Mouse (Mus musculus): ENCODE results near the gene Dus2.

Dus2 gene

DNA sequence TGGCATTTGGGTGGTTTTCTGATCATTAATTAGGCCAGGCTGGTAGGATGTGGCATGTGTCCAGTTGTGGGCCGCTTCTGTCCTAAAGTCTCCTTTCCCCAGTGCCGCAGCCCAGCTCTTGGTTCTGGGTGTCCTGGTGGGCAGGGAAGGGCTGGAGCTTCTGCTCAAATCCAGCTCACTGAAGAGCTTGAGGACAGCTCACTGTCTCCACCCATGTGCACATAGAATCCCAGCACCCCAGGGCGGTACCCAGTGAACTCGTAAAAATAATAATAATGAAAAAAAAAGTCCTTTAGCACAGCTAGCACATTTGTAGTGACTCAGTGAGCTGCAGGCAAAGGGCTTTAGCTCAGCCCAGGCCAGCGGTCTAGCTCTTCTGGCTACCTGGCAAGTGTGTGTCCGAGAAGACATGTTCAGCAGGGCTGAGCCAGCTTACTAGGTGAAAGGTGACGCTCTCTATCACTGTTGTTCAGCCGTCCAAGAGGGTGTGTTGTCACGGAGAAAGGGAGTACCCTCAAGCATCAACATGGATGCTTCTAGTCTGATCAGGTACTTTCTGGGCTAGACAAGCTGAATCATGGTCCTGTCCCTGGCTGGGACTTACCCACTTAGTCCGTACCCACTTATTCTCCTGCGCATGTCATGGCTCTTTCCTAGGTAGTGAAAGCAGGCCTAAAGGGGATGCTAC lies 55.9 kb downstream of the Dus2 start:
- peak; percentile 58 for DNase-seq (ENCODE audit: low spot score)

DNA sequence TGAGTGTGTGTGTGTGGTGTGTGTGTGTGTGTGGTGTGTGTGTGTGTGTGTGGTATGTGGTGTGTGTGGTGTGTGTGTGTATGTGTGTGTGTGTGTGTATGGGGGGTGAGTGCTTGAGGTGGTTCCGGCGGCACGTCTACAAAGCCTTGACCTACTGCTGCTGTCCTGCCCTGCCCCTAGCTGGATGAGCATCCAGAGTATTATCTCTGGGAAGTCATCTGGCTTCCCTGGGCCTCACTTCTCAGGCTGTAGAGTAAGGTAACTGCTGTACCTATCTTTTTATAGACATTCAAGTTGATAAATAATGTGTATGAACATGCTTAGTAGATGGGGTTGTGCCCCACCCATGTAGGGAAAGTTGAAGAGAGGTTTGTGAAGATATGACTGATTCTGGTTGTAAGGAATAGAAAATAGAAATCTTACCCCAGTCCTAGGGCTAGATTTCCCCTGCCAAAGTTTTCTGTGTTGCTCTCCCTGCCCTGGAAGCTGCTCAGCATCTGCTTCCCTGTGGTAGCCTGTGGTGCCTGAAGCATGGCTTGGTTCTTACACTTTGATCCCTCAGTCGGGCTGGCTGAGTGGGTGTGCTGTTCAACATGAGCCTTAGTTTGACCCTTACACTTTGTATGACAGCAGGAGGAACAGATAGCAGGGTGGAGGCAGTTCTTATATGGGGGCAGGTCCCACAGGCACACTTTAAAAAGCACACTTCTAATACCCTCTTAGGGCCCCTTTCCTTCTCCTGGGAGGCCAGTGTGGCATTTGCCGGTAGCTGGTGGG lies 56.9 kb downstream of the Dus2 start:
- DNase-seq (ENCODE audit: low spot score) = peak; percentile 26

DNA sequence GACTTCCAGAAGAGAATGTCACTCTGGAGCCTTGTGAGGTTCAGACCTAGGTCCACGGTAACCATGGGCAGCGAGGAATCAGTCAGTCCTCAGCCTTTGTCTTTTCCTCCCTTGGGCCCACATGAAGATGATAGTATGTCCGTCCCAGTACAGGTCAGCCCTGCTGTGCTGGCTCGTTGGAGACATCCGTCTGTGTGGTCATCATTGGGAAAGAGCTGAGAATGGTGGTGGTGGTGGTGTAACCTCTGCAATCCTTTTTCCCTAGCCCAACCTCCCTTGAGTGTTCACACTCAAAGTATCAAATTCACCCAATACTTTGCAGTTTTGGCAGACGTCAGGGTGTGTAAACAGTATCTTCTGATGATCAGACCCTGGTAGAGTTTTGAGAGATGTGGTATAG lies 58.7 kb downstream of the Dus2 start:
- DNase-seq (ENCODE audit: low spot score) = no peak

DNA sequence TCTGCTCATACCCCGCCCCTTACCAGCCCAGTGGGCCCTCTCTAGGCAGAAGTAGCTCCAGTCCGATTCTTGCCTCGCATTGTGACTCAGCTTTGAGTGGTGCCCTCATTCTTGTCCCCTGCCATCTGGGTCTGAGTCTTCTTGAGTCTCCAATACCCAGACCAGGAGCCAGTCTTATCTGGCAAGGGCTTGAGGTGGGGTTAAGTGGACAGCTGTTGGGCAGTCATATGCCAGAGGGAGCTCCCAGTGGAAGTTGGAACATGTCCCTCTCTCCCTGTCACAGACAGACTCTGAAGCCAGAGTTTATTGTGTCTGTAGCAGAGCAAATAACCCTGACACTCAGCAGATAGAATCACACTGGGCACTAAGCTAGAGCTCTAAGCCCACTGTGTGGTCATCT lies 59.9 kb downstream of the Dus2 start:
- DNase-seq (ENCODE audit: low spot score) = no peak

DNA sequence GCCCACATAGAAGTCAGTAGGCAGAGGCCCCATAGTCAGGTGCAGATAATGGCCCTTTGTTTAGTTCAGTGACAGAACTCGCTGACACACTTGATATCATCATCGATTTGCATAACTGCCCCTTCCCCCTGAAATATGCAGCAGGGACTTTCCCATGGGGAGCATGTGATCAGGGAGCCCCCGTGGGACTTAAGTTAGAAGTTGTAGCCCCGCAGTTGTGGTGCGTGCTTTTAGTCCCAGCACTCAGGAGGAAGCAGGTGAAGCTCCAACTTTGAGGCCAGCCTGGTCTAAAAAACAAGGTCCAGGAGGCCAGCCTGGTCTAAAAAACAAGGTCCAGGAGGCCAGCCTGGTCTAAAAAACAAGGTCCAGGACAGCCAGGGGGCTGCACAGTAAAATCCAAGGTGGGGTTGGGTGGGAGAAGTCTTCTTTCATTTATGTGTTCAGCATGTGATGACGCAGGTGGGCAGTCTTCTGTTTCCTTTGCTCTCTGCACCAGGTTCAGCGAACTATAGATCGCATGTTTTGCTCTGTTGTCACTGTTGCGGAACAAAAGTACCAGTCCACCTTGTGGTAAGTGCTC lies 61.5 kb downstream of the Dus2 start:
- DNase-seq (ENCODE audit: low spot score) = no peak

DNA sequence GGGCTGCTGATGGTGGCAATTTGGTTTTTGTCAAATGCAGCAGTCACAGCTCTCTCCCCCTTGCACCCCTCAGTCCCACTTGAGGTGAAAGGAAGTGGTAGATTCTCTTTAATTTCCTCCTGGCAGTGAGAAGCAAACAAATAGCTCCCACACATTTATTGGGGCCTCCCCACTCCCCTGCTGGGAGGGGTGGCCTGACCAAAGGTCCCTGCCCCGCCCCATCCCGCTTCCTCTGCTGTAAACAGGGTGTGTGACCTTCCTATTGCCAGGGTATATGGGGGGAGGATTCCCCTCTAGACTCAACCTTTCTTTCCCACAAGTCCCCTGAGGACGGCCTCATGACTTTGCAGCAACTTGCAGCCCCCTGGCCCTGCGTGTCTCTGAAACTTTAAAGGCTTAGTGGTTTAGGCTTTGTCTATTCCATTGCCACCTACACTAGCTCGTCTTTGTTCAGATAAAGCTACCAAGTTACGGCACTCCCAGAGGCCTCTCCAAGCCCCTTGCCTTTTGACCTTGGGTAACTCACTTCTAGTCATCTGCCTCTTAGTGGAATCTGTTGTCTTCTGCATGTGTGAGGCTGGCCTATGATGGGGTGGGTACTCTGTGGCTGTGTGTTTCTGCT lies 63.2 kb downstream of the Dus2 start:
- no peak for DNase-seq (ENCODE audit: low spot score)

DNA sequence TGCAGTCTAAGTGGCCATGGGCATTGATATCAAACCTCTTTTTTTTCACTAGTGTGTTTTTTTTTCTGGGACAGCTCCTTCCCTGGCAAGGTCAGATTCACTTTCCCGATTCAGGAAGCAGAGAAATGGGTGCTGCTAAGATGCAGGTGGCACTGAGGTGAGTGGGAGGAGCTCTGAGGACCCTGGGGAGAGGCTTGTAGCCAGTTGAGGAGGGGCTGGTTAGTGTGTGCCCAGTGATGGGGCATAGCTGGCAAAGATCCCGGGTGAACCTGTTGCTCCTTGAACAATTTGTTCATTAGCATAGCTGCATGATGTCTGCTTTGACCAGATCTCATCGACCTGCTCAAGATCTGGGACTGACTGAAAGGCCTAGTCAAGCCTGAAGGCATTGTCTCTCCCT lies 63.9 kb downstream of the Dus2 start:
- DNase-seq (ENCODE audit: low spot score) = no peak

DNA sequence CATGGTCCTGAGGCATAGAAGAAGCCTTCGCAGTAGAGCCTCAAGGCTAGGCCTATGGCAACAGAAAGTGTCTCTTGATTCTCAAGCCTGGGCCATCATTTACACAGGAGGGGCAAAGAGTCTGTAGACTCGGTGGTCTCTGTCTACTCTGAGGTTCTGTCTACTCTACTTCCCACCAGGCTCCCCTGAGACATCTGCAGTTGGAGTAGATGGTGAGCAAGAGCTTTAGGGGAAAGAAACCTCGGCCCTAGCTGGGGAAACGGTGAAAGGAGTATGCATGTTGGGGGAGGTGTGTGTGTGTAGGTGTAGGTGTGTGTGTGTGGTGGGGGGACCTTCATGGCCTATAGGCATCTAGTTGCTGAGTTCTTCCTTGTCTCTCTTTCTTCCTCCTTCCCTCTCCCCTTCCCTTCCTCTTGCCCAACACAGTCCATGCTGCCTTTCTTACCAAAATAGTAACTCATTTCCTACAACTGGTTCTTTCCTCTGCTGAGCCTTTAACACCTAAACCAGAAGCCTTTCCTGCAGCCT lies 65.4 kb downstream of the Dus2 start:
- DNase-seq (ENCODE audit: low spot score) = no peak

DNA sequence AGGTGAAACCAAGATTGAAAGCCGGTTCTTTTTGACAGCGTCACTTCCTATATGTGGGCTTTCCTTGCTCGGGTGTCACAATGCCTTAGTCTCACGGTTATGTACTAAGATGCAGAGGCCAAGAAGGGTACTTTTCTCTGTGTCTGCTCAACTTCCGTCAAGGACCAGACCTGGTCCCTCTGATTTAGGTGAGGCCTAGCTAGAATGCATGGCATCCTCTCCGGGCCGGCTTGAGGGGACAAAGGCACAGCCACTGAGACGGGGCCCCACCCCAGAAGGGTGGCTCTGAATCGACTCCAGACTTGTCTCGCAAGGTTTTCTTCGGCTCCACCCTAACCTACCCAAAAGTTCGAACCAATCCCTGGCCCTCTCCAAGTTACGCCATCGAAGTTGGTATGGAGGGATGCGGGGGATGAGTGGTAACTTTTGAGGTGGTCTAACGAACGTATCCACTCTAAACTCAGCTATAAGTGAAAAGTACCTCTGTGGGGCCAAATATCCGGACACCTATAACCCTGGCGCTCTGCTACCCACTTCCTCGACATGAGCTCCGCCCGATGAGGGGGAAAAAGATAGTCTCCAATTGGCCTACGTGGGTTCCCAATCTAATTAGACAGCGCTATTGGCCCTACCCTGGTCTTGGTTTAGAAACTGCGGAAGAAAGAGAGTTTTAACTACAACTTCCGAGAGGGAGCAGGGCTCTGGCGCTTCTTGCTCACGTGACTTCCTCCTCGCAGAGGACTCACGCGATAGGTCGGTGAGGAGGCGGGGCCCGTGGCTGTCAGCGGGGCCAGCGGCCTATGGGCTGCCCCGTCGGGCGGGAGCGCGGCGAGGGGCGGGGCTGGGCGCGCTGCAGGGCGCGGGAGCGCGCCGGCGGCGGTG lies 67.8 kb downstream of the Dus2 start, which contains the start of gene Nfatc3:
Gene Nfatc3, plus strand, starts transcription at position 110 of the 882 bp plus-strand sequence.
- DNase-seq (ENCODE audit: low spot score) = peak; percentile 93

DNA sequence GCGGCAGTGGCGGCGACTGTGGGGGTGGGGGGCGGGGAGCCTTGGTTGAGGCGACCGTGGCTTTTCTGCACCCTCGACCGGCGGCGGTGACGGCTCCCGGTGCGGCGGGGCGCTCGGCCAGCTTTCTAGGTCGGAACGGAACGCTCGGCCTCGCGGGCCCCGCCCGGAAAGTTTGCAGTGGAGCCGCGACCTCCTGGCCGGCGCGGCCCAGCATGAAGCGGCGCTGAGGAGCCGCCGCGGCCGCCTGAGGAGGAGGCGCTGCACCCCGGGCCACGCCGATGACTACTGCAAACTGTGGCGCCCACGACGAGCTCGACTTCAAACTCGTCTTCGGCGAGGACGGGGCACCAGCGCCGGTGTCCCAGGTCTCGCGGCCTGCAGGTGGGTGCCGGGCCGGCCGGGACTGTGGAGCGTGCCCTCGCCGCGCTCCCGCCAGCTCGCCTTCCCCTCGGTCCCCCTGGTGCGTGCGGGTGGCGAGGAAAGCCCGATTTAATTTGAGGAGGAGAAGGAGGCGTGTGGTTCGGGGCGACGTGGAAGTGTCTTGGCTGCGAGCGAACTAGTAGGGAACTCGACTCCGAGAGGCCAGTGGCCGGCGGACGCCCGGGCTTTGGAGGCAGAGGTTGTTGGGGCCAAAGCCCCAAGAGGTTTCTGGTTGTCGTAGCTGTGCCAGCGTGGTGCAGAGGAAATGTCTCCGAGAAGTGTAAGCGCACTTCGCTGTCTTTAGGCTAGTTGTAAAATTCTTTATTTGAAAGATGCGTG lies 68.7 kb downstream of the Dus2 start:
- DNase-seq (ENCODE audit: low spot score) = peak; percentile 53

DNA sequence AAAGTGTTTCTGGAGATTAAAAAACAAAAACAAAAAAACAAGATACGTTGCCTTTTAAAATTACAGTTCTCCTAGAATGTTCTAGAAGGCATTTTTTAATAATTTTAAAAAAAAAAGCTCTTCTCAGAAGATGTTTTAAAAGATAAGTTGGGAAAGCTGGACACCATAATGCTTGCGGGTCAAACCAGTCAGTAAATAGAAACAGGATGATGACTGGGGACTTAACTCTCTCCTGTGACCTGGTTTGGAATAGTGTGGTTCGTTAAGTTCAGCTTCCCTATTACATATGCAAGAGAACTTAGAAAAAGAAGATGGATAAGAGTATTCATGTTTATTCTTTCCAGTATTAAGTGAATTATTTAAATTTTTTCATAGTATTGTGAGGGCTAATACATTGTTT lies 69.4 kb downstream of the Dus2 start:
- DNase-seq (ENCODE audit: low spot score) = peak; percentile 37

DNA sequence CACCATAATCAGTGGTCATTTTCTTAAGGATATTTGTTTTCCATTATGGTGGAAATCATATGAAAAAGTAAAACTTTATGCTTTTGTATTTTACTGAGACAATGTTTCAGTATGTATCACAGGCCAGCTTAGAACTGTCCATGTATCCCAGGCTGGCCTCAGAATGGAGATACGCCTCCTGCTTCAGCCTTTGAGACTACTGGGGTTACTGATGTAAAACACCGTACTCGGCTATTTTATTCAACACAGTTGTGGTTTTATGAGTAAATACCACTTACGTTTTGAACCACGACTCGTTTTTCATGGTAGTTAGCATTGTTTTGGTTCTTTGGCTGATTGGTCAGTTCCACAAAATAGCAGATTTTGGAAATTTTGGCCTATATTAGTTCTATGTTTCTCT lies 70.5 kb downstream of the Dus2 start:
- DNase-seq (ENCODE audit: low spot score) = no peak

DNA sequence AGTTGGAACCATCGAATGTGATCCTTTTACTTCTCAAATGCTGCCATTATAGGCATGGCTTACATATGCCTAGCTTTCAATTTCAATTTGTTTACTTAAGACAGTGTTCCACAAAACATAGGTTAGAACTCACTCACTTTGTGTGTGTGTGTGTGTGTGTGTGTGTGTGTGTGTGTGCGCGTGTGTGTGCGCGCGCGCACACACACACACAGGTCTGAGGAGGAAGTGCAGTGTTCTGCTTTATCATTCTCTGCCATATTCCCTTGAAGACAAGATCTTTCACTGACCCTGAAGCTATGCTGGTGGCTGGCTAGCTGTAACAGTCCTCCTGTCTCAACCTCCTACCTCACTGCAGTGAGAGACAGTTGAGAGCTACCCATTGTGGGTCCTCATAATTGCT lies 71.9 kb downstream of the Dus2 start:
- no peak for DNase-seq (ENCODE audit: low spot score)

DNA sequence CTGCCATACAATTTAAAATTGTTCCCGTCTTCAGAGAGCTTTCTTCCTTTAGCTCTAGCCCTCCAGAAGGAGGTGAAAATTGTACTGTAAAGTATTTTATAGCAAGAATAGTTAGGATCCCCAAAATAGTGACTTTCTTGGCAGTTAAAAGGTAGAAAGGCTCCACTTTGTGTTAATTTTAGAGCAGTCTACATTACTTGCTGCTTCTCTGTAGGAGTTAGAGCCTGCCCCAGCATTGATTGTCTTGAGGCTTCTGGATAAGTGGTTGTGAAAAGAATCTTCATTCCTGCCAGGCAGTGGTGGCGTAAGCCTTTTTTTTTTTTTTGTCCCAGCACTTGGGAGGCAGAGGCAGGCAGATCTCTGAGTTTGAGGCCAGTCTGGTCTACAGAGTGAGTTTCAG lies 75.6 kb downstream of the Dus2 start:
- no peak for DNase-seq (ENCODE audit: low spot score)

DNA sequence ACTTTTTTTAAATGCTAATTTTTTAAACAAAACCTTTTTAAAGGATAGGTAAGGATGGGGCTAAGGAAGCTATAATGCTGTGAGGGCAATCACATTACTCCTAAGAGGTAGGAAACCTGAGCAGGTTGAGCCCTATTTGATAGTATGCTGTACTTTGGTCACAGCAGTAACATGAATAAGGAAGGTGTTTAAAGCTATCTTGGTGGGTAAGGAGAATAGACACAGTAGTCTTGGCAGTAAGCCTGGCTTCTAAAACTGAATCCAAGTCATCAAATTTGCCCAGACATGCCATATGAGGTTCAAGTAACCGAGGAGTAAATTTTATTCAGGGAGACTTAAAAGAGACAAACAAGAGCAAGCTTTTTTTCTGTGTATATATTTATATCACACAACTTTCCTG lies 78.4 kb downstream of the Dus2 start:
- DNase-seq (ENCODE audit: low spot score) = no peak

DNA sequence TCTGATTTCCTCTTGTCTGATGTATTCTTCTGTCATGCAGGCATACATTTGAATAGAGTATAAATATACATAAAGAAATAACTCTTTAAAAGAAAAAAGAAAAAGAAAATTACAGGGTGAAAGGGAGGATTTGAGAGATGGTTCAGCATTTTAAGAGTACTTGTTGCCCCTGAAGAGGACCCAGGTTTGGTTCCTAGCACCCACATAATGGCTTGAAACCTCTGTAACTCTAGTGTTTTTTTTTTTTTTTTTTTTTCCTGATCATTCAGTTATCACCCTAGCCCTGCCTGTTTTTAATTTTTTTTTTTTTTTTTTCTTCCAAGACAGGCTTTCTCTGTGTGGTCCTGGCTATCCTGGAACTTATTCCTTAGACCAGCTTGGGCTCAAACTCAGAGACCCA lies 81.0 kb downstream of the Dus2 start:
- DNase-seq (ENCODE audit: low spot score) = no peak

DNA sequence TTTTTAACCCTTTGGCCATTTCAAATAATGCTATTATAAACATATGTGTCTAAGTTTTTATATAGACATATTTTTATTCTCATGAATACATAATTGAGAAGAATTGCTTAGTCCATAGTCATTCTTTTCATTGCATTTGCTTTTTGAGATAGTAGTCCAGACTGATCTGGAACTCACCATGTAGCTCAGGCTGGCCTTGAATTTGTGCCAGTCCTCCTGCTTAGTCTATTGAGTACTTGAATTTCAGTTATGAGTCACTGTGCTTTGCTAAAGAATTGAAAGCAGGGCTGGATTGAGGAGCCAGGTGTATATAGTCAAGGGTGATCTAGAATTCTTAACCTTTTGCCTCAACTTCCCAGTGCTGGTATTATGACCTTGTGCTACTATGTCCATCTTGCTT lies 83.1 kb downstream of the Dus2 start:
- no peak for DNase-seq (ENCODE audit: low spot score)

DNA sequence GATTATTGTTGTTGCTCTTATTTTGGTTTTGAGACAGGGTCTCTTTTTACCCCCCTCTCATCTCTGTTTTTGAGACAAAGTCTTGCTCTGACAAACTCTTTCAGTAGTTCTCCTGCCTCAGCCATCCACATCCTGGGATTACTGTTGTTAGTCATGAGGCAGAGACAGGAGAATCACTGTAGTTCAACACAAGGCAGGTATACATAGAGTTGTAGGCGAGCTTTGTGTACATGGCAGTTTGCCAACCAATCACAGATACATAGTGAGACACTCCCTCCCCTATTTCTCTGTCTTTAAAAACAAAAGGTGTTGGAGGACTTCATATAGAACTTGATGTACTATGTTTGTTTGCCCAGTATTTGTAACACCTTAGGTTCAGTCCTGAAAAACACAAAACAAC lies 83.5 kb downstream of the Dus2 start:
- DNase-seq (ENCODE audit: low spot score) = no peak

DNA sequence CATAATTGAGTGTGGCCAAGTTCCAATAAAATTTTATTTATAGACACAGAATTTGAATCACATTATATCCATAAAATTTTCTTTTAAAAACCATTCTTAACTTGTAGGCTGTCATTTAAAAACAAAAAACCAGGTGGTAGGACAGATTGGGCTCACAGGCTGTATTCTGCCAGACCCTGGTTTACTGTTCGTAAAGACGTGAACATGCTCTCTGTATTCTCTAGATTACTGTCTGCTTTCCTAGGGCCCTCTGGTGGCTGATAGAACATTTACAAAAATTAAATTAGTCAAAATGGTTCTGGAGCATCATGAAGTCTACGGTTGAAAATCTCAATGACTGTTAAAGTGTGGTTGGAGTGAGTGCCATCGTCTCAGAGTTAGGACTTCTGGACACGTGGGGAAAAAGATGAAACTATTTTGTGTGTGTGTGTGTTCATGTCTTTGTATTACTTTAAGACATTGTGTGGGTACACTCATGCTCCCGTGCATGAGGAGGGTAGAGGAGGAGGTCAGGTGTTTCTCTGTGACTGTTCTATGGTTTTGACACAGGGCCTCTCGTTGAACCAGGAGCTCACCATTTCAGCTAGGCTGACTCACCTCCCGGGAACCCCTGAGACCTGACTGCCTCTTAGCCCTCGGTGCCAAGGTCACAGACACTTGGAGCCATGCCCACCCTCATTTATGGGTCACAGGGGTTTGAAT lies 84.2 kb downstream of the Dus2 start:
- no peak for DNase-seq (ENCODE audit: low spot score)

DNA sequence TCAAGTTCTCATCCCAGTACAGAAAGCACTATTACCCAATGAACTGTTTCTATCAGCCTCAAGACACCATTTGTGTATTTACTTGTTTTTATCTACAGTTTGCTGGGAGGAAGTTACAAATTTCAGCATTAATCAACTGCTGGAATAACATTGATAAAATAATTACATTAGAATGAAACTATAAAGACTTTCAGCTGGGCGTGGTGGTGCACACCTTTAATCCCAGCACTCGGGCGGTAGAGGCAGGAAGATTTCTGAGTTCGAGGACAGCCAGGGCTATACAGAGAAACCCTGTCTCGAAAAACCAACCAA lies 84.7 kb downstream of the Dus2 start:
- DNase-seq (ENCODE audit: low spot score) = no peak
